Mouse (Mus musculus): ENCODE measurements around the gene Plscr4.

The Plscr4 gene

DNA sequence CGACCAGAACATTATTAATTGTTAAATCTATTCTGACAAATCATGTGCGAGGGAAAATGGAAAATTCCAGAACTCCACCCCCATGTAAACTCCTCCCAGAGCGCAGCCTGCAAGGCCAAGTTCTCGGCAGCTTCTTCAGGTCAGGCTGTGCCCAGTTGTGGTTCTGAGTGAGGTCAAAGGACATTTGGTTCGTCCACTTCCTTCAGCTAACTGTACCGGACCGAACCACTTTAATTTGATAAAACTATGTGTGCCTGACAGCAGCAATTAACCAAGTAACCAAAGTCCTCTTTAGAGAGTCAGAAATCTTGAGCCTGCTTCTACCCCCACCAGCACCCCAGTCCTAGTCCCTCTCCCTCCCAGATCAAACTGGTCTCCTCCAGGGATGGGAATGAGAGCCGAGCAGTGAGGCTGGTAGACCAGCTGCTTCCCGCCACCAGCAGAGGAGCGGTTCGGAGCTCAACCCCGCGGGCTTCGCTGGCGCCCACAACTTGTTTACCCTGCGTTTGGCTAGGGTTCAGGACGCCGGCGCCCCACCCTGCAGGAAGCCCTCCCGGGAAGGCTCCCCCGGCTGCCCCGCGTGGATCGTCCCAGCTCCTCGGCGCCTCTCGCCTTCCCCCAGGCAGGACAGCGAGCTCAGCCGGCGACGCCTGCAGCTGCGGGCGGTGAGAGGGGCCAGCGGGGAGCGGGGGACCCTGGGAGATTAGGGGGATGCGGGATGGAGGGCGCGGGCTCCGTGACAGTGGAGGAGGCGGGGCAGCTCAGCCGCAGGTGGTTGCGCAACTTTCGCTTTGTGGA, at the start of gene Plscr4:
Gene Plscr4 (plus strand): TSS at position 113 of the 798 bp plus-strand sequence.
- DNase-seq (ENCODE audit: low read depth, low spot score) = peak; percentile 32

- DNase-seq (ENCODE audit: low read depth, low spot score) = no peak
Measured at GRCm38 (mm10) chr9:92410225-92410624, 46.9 kb upstream of the Plscr4 start.

- no peak for DNase-seq (ENCODE audit: low read depth, low spot score)
Measured at GRCm38 (mm10) chr9:92412045-92412444, 45.1 kb upstream of the Plscr4 start.

GRCm38 (mm10) chr9:92413684-92414083, 43.5 kb upstream of the Plscr4 start:
- no peak for DNase-seq (ENCODE audit: low read depth, low spot score)

- no peak for DNase-seq (ENCODE audit: low read depth, low spot score)
Measured at GRCm38 (mm10) chr9:92437781-92438180, 19.4 kb upstream of the Plscr4 start.

DNA sequence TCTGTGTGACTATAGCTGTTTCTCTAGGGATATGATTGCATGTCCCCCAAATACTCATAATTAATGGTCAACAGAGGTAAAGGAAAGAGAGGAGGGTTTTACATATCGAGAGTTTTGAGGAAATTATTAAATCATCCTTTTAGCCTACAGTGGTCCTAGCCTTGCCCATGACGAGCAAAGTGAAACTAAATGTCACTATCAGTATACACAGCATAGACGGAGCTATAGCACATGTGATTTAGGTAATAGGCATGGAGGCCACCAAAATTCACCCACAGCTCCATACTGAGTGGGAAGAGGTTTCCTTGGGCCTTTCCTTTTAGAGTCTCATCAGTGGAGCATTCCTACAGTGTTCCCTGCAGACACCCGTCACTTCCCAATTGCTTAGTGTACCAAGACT, 15.7 kb upstream of the Plscr4 start:
- no peak for DNase-seq (ENCODE audit: low read depth, low spot score)

GRCm38 (mm10) chr9:92444536-92444935, 12.6 kb upstream of the Plscr4 start:
- DNase-seq (ENCODE audit: low read depth, low spot score) = no peak

- no peak for DNase-seq (ENCODE audit: low read depth, low spot score)
Measured at GRCm38 (mm10) chr9:92456605-92457004, 568 bp upstream of the Plscr4 start.

DNA sequence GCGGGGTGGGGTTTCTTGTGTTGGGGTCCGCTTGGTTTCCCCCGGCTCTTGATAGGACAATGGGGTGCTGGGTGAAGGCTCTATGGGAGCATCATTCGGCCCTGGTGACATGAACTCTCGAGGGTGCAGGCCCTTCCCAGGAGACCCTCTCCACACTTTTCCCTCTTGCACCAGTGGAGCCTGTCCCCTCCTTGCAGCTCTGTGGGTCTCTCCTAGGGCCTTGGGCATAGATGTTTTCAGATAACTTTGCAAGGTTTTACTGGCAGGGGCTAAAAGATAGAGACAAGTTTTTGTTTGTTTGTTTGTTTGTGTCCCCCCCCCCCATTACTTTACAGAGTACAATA, 858 bp downstream of the Plscr4 start:
- DNase-seq (ENCODE audit: low read depth, low spot score) = no peak

DNA sequence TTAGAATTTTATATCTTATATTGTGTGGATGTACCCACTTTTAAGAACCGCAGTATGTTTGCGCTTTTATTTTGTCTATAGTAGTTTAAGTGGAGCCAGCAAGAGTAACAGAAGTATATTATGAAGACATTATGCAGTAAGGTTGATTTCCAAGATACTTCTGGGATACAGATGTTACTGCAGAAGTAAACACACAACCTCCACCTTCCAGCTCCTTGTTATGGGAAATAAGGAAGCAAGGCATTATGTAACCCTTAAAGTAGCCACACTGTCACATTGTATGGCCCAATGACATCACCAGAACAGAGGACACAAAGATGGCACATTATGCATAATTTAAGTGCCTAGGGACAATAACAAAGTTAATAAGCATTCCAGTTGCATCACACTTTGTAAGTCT, 1.2 kb downstream of the Plscr4 start:
- no peak for DNase-seq (ENCODE audit: low read depth, low spot score)

GRCm38 (mm10) chr9:92467724-92468123, 10.6 kb downstream of the Plscr4 start:
- no peak for DNase-seq (ENCODE audit: low read depth, low spot score)

DNA sequence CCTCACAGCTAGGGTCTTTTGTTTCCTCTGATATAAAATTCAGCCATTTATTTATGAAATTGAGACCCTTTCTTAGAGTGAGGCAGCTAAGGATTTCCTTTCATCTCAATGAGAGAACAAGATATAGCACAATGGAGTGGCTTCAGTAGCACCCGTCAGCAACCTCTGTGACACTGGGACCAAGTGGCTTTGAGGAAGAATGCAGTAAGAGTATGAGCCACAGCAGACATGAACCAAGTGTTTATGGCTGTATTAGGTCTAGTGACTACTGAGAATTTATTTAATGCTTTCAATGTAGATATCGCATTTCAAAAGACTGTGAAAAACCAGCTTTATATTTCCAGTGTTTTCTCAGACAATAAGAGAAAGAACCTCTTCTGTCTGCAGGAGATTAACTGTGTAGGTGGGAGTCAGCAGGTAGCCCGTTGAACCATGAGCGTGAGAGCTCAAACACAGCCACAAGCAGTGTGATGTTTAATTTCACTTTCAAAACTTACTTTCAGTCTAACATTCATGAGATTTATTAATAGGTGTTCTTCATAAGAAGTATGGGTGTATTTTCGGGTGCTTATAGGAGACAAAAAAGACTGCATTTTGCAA, 15.2 kb downstream of the Plscr4 start:
- DNase-seq (ENCODE audit: low read depth, low spot score) = no peak

DNA sequence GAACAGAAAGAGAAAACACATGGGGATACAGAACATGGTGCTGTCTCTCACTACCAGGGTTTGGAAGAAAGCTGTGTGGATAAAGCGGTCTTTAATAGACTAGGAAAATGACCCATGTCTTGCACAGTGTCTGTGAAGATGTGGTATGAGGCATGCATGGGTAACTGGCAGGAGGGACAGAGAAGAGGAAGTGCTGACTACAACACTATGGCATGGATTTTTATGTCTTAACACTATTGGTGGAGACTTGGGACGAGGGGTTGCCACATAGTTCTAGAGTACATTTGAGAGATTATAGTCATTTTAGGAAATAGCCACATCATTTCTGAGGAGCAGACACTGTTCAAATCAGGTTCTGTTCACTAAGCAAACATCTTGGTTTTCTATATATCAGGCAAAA, 16.0 kb downstream of the Plscr4 start:
- DNase-seq (ENCODE audit: low read depth, low spot score) = no peak

DNA sequence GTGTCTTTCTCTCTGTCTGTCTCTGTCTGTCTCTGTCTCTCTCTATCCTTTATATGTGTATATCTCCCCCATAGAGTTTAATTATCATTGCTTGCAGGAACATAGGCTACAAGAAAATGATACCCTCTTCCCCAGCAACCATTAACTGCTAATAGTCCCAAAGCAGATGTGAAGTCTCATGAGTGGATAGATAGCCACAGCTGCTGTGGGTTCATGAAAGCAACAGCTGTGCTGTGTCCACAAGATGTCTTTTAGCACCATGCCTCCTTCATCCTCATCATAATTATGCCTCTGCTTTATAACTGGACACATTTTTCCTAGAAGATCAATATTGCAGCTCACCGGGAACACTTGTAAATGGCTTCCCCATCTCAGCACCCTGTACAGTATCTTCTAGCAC, 17.1 kb downstream of the Plscr4 start:
- DNase-seq (ENCODE audit: low read depth, low spot score) = no peak

DNA sequence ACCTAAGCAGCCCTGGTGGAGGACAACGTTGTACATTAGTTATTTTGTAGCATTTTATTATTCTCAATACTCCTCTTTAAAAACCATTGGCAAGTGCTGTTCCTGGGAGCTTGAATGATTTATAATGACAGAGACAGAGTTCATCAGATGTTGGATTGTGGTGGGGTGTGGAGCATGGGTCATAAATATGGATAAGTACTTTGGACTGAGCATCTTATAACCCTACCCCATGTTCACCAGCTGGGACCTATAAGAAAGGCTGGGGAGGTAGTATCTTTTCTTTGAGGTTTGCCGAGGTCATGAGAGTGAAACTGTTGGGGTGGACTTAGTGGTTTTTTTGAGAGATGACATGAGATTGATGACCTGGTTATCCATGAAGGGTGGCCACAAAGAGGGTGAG, 24.5 kb downstream of the Plscr4 start:
- DNase-seq (ENCODE audit: low read depth, low spot score) = no peak

GRCm38 (mm10) chr9:92482551-92482950, 25.4 kb downstream of the Plscr4 start:
- DNase-seq (ENCODE audit: low read depth, low spot score) = no peak

DNA sequence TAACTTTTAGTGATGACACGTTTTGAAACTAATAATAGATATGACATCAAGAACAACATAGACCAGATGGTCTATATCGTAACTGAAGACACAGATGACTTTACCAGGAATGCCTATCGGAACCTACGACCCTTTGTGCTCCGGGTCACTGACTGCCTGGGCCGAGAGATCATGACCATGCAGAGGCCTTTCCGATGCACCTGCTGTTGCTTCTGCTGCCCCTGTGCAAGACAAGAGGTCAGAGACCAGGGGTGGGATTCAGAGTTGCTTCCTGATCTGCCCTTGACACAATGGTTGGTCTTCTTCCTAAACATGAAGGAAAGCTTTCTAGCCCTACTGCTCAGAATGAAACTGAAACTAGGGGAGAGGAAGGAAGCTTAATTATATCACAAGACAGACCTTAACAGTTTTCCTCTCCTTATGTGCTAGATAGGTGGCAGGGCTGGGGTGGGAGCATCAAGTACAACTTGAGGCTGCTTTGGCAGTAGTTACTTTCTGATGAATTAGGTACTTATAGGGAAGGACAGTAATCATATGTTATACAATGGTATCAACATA, 27.6 kb downstream of the Plscr4 start:
- no peak for DNase-seq (ENCODE audit: low read depth, low spot score)

DNA sequence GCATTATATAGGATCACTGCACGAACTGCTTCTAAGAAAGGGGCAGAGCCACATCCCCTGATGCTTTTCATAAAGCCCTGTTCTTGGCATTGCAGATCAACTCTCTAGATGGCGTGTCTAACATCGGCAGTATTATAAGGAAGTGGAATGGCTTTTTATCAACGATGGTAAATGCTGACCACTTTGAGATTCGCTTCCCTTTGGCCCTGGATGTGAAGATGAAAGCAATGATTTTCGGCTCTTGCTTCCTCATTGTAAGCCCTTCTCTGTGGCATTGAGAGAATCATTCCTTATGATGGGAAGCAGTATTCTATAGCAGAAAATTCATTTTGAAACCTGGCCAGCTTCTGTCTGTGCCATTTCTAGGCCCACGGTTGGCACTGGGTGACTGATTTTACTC, 32.7 kb downstream of the Plscr4 start:
- no peak for DNase-seq (ENCODE audit: low read depth, low spot score)

GRCm38 (mm10) chr9:92490319-92490718, 33.1 kb downstream of the Plscr4 start:
- DNase-seq (ENCODE audit: low read depth, low spot score) = no peak

DNA sequence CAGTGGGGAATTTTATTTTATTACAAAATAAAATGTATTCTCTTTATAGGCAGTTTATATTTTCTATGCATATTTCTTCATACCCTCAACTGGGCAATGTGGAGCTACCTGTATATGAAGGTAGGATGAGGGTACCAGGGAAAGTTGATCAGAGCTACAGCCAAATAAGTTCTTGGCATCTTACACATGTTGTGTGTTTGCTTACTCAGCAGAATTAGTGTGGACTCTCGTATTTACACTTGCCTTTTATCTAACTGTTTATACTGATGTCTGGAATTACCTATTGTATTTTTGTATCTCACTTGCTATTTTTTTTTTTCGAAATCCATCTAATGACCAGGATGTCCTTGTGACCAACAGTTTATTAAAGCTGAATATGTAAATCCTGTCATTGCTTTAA, 34.1 kb downstream of the Plscr4 start:
- DNase-seq (ENCODE audit: low read depth, low spot score) = no peak

DNA sequence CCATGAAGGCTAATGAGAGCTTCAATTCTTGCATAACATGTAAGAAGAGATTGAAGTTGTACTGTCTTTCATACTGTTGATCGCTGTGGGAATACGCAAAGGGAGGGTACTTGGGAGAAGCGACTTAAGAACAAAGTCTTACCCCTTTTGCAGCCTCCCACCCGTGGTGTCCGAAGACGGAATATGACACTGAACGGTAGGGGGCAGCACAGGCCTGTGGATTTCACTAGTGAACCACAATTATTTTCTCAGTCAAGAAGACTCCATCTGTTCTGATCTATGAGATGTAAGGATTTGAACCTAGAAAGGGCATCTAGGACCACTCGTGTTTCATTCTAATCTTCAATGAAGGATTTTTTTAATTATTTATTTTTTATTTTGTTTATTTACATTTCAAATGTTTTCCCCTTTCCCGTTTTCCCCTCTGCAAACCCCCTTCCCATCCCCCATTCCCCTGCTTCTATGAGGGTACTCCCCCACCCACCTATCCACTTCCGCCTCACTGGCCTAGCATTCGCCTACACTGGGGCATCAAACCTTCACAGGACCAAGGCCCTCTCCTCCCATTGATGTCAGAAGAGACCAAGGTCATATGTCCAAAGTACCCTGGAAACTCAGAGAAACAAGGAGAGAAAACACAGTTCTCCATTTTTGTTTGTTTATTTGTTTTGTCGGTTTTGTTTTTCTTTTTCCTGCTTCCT, 42.7 kb downstream of the Plscr4 start:
- DNase-seq (ENCODE audit: low read depth, low spot score) = peak; percentile 62

DNA sequence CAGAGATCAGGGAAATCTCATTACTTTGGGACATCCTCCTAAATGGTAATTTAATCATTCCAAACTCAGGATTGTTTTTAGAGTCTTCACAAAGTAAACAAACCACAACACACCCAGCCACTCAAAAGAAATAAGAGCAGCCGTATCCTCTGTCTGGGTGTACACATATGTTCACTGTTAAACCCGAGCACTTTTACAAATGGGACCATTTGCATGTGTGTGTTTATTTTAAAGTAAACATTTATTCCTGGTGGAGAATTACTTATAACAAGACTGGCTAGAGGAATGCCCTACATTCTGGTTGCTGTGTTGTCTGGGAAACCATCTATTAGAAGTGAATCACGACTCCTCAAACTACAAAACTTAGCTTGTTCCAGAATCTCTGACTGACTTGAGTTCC, 47.1 kb downstream of the Plscr4 start:
- DNase-seq (ENCODE audit: low read depth, low spot score) = no peak

GRCm38 (mm10) chr9:92504889-92505288, 47.7 kb downstream of the Plscr4 start:
- DNase-seq (ENCODE audit: low read depth, low spot score) = no peak
